Mouse (Mus musculus) megakaryocyte progenitor cell, adult 5-6 weeks (primary cell): ENCODE results near the gene Hibadh. TPM values are rescaled to one million over a fixed set of nuclear protein-coding genes. Genes with fewer than 3 reads are reported as not detected.
"Not testable (repeated sequence)": the region's sequence is repeated elsewhere in the genome, so short reads cannot be mapped to it uniquely, and the experiment has no call there.

Experiments
- ATAC-seq: replicated peaks from 2 replicates; pipeline ENCODE4 v1.8.0; 2016; ENCODE audit warnings: mild to moderate bottlenecking, moderate TSS enrichment, inconsistent platforms; ENCODE audit not compliant: poor library complexity
- total RNA-seq, 2 experiments: library from RNA; stranded (forward) in 1 of 2; stranded (reverse) in 1 of 2; fragments of 157-497, 149-512 nt in 1 of 2; fragments of 200-1000 nt in 1 of 2; gene quantifications; 2 replicates each; pipeline versions ENCODE4 v1.2.3 to v1.2.4; 2015 to 2017

Hibadh gene
- total RNA-seq (2015) (74.8 and 97.5 TPM in 2 replicates), total RNA-seq (2017) (51.1 and 57.8 TPM in 2 replicates)

DNA sequence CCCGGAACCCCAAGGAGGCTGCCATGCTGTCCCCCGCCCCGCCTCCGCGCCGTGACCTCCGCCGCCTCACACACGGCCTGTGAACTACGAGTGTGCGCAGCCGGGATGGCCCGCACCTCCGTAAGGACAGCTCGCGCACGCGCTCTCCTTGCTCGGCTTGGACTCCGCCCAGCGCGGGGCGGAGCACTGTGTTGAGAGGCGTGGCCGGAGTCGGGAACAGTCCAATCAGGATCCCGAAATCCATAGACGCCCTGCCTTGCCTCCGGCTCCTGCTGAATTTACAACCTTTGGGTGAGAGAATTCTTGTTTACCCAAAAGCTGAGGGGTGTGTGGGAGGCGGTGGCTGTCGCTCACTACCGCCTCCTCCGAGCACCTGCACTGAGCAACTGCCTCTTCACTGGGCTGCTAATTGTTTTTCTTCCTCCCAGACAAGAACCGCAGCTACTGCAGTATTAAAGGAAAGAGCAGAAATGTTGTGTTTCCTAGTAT lies at the start of gene Hibadh:
Gene Hibadh, minus strand, starts transcription at position 166 of the 489 bp plus-strand sequence.
- peak; percentile 95 for ATAC-seq

DNA sequence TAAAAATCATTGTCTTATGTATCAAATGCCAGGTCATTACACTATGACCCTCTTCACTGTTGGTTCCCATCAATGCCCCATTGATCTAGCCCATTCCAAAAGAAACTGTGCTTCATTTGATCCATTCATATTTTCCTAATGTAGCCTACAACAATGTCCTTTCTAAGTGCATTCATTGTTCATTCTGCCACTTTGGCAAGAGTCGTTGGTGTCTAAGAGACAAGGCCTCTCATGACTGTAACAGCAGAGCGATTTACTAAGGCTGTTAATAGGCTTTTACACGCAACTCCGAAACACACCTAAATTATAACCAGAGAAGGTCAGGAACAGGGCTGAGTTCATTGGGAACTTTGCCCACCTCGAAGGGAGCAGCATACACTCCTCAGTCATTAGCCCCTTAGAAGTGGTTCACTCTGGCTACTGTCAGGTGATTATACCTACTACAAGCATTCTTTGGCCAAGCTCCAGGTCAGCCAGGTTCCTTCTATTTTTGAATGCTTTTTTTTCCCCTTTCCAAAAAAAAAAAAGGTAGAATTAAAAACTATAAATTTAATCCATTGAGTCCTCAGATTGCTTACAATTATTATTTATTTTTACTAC lies 46.8 kb upstream of the Hibadh start:
- ATAC-seq, result no peak

DNA sequence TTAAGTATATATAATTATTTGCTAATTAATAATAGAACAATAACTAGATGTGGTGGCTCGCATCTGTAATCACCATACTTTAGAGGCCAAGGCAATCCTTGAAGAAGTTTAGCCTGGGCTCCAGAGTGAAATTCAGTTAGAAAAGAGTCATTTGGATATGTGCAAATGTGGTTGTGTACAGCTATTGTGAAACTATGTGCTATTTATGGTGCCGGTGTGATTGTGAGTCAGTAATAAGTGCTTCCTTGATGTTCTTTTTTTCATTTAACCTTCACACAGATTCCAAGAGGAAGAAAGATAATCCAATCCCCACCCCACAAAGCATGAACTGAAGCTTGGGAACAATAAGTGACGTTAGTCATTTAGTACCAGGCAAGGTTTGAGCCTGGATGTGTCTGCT lies 42.4 kb upstream of the Hibadh start:
- ATAC-seq, result 0 out of 2 replicates have a peak, but pooled peaks have one; percentile 26

DNA sequence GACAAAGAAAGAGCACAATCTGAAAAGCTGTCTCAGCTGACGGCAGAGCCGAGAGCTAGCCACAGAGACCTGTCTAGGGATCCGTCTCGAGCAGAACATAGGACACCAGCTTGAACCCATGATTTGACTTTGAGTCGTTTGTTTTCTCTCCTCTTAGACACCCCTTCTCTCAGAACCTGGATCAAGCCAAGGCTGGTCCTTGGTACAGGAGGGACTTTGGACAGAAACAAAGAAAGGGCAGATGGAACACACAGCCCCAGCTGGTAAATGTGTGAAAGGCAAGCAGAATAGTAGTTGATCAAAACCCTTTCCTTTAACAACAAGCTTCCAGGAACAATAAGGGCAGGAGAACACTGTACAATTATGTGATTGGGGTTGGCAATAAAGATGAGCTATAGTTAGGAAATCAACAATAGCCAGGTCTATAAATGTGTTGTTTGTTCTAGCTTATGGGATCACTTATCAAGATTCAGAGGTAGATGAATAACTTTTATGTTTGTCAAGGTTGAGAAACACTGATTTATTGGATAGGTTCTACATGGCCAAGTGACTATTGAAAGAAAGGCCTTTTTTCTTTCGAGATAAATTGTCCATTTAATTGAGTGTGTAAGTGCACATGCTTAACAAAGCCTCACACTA lies 41.8 kb upstream of the Hibadh start:
- ATAC-seq, result no peak

DNA sequence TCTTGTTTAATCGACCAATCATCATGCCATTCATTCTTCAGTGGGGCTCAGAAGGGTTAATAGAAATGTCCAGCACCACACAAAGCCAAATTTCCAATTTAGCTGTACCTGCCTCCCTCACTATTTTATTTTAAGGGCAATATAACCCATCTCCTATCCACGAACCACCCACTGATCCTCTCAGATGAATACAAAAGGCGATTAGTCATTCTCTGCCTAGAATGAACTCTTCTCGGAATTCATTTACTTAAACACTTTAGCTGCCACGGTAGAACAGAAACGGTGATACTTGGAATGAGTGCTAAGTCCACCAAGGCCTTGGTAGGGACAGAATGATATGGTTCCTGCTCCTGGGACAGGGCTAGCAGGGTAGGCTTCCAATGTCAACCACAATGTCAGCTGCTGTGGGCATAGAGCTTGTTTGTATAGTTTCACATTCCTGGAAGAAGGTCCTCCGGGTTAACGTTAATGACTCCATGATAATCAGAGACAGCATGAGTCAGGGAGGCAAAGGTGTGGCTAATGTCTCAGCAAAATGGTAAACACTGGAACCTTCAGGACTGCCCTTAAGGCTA lies 40.4 kb upstream of the Hibadh start:
- ATAC-seq, result no peak

DNA sequence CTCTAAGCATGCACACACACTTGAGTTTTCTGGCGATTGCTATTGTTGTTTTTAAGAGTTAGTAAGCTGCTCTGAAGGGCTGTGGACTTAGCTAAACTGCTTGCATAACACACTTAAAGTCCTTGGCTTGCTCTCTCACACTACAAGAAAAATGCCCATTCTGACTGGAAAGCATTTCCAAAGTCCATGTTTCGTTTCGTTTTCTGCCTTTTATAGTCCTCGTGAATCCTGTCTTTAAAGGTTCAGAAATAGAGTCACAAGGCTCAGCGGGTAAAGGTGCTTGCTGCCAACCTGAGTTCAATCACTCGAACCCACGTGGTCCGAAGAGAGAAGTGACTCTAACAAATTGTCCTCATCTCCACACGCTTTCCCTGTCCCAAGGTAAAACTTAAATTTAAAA lies 39.4 kb upstream of the Hibadh start:
- ATAC-seq, result no peak

DNA sequence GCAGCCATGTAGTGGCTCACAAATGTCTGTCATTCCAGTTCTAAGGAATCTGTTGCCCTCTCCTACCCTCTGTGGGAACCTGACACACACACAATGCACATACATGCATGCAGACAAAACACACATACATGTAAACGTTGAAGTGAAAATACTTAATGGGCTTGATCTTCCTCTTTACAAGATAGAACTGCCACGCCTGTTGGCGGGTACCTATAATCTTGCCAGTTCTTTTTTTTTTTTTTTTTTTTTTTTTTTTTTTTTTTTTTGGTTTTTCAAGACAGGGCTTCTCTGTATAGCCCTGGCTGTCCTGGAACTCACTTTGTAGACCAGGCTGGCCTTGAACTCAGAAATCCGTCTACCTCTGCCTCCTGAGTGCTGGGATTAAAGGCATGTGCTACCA lies 37.3 kb upstream of the Hibadh start:
- ATAC-seq, result not testable (repeated sequence)

DNA sequence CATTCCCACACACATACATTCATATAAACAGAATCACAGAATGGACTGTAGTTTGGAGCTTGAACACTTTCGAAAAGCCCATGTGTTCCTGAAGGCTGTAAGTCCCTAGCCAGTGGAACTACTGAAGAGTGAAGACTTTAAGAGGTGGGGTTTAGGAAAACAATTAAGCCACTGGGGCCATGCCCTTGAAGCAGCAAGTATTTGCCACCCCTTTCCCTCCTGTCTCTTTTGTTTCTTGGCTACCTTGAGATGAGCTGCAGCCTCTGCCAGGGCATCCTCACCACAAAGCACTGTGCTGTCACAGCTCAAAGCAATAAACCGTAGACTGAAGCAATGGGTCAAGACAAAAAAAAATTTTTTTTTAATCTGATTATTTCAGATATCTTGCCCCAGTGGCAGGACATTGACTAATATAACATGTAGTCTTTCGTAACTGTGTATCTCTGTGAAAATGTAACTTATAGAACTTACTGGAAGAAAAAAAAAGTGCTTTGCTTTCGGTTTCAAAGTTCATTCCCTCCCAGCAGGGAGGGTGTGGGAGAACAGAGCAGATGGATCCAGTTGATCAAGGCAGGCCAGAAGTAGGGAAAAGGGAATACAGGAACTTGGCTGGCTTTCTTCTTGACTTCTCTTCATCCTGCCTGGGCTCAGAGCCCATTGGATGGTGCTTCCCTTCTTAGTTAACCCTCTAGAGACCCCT lies 35.2 kb upstream of the Hibadh start:
- ATAC-seq, result peak; percentile 21

DNA sequence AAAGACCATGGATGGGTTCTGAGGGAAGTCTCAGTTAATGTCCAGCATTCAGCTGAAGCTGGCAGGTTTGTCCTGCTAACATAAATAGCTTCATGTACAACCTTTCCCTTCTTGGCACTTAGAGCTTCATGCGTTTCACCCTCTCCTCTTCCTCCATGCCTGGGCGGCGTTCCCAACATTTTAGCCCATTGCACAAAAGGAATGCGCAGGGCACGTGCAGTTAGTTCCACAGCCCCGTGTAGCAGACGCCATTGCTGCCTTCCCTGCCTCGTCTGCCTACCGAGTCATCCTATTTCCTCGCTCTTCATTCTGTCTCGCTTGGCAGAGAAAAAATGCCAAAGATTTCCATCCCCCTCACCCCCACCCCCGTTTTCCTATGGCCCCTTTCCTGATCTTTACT lies 34.4 kb upstream of the Hibadh start:
- ATAC-seq, result no peak

DNA sequence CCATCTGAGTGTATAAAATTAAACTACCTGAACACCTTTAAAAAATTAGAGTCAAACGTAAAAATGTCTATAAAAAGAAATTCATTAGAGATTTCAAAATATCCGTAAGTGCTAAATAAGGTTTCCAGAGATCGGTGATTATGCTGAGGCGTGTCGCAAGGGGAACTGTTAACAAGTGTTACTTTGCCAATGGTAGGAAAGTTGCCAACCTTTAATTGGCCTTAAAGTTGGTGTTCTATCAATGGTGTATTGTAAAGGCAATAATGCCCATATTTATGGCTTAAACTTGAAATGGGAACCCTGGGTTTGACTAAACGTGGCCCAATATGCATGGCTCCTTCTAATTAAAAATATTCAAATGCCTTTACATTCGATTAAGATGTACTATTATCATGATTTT lies 33.5 kb upstream of the Hibadh start:
- ATAC-seq, result no peak

DNA sequence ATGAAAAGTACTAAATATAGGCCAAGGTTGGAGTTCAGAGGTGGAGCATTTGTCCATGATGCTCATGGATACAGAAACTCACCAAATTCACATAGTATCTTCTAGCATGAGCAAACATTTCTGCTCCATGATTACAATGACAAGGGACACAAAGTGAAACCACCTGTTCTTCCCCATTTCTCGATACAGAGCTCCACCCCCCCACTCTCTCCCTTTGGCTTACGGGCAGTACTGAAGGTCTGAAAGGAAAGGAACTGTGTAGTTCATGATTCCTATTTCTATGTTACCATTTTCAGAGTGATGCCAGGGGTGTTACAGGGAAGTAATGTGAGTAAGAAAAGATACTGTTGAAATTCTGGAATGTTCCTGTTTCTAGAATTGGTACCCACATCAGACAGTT lies 32.4 kb upstream of the Hibadh start:
- ATAC-seq, result peak; percentile 78

DNA sequence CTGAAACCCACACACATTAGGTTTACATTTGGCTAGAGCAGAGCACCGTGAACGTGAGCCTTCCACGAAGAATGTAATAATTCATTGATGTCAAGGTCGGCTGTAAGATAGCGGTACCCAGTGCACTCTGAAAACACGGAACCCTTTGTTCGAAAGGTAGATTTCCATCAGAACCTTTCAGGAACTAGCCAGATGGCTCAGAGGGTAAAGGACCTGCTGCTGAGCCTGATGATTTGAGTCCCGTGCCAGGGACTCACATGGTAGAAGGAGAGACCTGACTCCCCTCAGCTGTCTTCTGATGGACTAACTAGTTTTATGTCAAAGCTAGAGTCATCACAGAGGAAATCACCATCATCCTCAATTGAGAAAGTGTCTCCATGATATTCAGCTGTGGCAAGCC lies 31.6 kb upstream of the Hibadh start:
- ATAC-seq, result no peak

DNA sequence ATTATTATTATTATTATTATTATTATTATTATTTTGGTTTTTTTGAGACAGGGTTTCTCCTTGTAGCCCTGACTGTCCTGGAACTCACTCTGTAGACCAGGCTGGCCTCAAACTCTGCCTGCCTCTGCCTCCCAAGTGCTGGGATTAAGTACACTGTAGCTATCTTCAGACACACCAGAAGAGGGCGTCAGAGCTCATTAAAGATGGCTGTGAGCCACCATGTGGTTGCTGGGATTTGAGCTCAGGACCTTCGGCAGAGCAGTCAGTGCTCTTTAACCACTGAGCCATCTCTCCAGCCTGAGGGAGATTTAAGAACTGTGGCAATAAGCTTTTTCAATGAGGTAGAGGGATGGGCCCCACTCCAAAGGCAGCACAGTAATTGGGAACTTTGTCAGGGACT lies 29.7 kb upstream of the Hibadh start:
- not testable (repeated sequence) for ATAC-seq

DNA sequence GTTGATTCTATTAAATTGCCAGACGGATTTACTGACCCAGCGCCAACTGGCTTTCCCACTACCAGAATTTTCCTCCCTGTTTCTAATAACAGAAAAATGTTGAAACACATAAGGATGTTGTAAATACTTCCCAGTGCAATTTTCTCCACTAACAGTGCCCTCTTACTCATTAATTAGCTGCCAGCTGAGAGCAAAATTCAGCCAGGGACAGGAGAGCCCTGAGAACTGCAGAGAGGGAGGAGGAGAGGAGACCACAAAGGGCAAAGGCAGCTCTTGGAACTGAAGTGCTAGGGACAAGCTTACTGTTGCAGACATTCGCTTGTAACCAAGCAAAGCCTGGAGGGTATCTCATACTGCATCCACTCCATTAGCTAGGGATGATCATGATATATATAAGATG lies 27.5 kb upstream of the Hibadh start:
- ATAC-seq, result no peak

DNA sequence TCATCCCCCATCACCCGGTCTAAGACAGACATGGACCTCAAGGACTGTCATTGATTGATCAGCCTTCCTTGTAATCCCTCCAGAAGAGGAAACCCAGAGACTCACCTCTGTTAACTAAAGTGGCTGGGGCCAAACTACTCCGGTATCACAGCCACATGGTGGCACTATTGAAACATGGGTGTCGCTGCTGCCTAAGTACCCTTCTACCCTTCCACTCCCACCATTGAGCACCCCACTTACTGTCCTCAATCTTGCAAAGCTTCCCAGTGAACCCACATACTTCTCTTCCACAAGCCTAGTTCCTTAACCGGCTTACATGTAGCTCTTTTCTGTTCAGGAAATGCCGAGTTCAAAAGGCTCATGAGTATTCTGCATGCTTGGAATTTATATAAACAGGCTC lies 22.8 kb upstream of the Hibadh start:
- ATAC-seq, result peak; percentile 70

DNA sequence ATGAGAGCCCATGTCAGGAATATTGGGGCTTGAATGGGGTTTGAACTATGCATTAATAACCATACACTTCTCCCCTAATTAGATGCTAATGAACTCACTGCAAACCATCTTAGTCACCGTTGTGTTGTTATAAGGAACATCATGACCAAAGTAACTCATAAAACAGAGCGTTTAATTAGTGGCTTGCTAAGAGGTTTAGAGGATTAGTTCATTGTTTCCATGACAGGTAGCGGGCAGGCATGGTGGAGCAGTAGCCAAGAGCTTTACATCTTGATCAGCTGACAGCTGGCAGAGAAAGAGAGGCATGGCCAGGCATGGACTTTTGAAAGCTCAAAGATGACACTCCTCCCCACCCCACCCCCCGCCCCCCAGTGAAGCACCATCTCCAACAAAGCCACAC lies 15.1 kb upstream of the Hibadh start:
- no peak for ATAC-seq

DNA sequence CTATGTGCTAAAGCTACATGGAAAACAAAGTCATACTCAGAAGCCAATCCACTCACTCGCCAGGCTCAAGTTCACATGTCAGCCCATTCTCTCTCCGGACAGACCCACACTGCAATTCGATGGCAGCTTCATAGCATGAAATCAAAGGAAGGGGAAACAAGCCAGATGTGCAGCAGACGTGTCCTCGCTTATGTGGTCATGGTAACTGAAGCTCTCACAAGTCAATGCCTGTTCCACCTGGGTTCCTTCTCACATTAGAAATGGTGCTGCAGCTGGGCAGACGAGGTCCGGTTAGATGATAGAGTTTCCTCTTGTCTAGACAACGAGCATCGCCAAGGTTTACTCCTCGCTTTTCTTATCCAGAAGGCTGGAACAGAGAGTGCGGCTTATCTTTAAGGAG lies 8.6 kb upstream of the Hibadh start:
- no peak for ATAC-seq

DNA sequence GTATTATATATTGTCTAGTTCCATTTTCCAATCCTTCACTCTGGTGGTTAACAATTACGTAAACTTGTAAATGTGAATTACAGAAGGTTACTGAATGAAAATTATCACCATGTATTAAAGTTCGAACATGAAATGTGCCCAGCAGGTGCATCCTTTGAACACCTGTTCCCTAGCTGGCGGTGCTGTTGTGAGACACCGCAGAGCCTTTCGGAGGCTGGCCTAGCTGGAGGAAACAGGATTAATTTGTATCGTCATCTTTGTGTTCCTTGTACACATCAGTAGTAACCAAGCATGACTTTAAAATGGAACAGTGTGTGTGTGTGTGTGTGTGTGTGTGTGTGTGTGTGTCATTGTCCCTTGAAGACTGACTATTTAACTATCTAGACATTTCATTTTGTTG lies 7.8 kb upstream of the Hibadh start:
- ATAC-seq, result no peak

DNA sequence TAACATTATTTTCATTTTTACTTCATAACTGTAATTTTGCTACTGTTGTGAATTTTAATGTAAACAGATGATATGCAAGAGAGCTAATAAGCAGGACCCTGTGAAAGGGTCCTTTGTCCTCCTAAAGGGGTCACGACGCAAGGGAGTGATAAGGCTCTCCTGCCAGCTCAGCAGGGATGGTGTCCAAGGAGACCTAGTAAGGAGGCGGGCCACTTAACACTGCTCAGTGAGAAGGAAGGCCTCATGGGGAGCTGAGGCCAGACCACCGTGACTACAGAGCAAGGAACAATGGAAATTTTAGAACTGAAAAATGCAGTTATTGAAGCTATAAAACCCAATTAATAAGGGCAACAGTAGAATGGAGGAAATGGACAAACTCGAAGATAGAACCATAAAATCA lies 5.7 kb upstream of the Hibadh start:
- ATAC-seq, result no peak

DNA sequence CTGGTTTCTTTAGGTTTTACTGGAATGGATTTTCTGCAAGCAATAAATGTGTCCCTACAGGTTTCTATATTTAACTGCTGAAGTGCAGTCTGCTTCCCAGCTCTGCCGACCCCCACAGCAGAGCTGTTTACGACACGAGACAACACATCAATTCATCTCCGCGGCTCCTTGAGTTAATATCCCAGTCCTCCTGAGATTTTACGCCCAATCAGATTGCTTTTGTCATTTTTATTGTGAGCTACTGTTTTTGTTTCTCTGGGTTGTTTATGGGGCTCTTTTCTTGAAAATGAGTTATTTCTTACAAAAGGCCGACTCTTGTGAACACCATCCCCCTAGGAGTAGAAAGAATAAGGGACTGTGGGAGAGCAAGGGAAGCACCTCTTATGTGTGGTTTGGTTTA lies 2.0 kb upstream of the Hibadh start:
- no peak for ATAC-seq

DNA sequence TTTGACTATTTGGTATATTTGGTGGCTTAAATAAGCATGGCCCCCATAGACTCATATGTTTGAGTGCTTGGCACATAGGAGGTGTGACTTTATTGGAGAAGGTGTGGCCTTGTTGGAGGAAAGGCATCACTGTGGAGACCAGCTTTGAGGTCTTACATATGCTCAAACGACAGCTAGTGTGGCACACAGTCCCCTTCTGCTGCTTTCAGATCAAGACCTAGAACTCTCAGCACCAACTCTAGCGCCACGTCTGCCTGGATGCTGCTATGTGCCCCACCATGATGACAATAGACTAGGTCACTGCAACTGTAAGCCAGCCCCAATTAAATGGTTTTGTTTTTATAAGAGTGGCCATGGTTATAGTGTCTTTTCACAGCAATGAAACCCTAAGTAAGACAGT lies 887 bp upstream of the Hibadh start:
- no peak for ATAC-seq
